Mouse (Mus musculus) cerebellum, adult 9-10 months (tissue): ENCODE results near the gene Erg.

Experiments
- DNase-seq: peaks from one replicate; pipeline ENCODE4 v3.0.0; 2022

Gene Erg

GRCm38 (mm10) chr16:95586311-95586602 is at the start of gene Erg:
Erg (minus strand) TSS chr16:95586593.
- no peak for DNase-seq

GRCm38 (mm10) chr16:95631816-95632215 is 45.4 kb upstream of the Erg start:
- DNase-seq: no peak

GRCm38 (mm10) chr16:95623876-95624770 is 37.7 kb upstream of the Erg start:
- DNase-seq: no peak

GRCm38 (mm10) chr16:95623056-95623455 is 36.7 kb upstream of the Erg start:
- no peak for DNase-seq

GRCm38 (mm10) chr16:95619859-95620325 is 33.5 kb upstream of the Erg start:
- DNase-seq: no peak

GRCm38 (mm10) chr16:95618206-95618605 is 31.8 kb upstream of the Erg start:
- peak; percentile 87 for DNase-seq

- no peak for DNase-seq
Observed at GRCm38 (mm10) chr16:95617720-95618119, 31.3 kb upstream of the Erg start.

GRCm38 (mm10) chr16:95615579-95615978 is 29.2 kb upstream of the Erg start:
- DNase-seq: peak; percentile 21

- DNase-seq: no peak
Observed at GRCm38 (mm10) chr16:95614482-95614881, 28.1 kb upstream of the Erg start.

- DNase-seq: no peak
Observed at GRCm38 (mm10) chr16:95611982-95612746, 25.8 kb upstream of the Erg start.

- no peak for DNase-seq
Observed at GRCm38 (mm10) chr16:95608624-95609023, 22.2 kb upstream of the Erg start.

GRCm38 (mm10) chr16:95605304-95605703 is 18.9 kb upstream of the Erg start:
- DNase-seq: peak; percentile 68

GRCm38 (mm10) chr16:95602504-95602903 is 16.1 kb upstream of the Erg start:
- no peak for DNase-seq

- DNase-seq: no peak
Observed at GRCm38 (mm10) chr16:95601807-95602206, 15.4 kb upstream of the Erg start.

GRCm38 (mm10) chr16:95601219-95601580 is 14.8 kb upstream of the Erg start:
- DNase-seq: no peak

- no peak for DNase-seq
Observed at GRCm38 (mm10) chr16:95600572-95601218, 14.3 kb upstream of the Erg start.

- no peak for DNase-seq
Observed at GRCm38 (mm10) chr16:95598930-95599329, 12.5 kb upstream of the Erg start.

GRCm38 (mm10) chr16:95597578-95597951 is 11.2 kb upstream of the Erg start:
- no peak for DNase-seq

- DNase-seq: no peak
Observed at GRCm38 (mm10) chr16:95596884-95597577, 10.6 kb upstream of the Erg start.

GRCm38 (mm10) chr16:95588849-95589248 is 2.5 kb upstream of the Erg start:
- no peak for DNase-seq

- DNase-seq: no peak
Observed at GRCm38 (mm10) chr16:95586726-95587125, 333 bp upstream of the Erg start.

GRCm38 (mm10) chr16:95585541-95586310 is 667 bp downstream of the Erg start:
- DNase-seq: no peak
